Mouse (Mus musculus) heart, postnatal 0 days (tissue): ENCODE data around the gene Nod2. TPM values are rescaled to one million over a fixed set of nuclear protein-coding genes. Genes with fewer than 3 reads are reported as not detected.

Source experiments
- ATAC-seq: fragments of 200-750 bp; cut with Nextera tagmentation; 2 replicates; pipeline ENCODE4 v1.8.0; 2017; ENCODE audit warnings: low read depth, moderate number of reproducible peaks, moderate library complexity; ENCODE audit not compliant: insufficient read depth
- DNase-seq: peaks from one replicate; pipeline ENCODE4 v3.0.0-alpha.2; 2016; ENCODE audit warnings: low spot score
- H3K27ac ChIP-seq: fragments of 300-500 bp; sonication (generic); 2 replicates; pipeline ENCODE4 v1.5.1; 2014; ENCODE audit warnings: low read depth, mild to moderate bottlenecking
- H3K27me3 ChIP-seq: fragments of 300-500 bp; sonication (generic); 2 replicates; pipeline ENCODE4 v1.6.1; 2014; ENCODE audit warnings: low read length, mixed read lengths; ENCODE audit not compliant: control insufficient read depth, insufficient read depth
- H3K36me3 ChIP-seq: fragments of 300-500 bp; sonication (generic); replicated peaks from 2 replicates; pipeline ENCODE4 v1.6.1; 2014; ENCODE audit warnings: low read length, mixed read lengths; ENCODE audit not compliant: control insufficient read depth, insufficient read depth
- H3K4me1 ChIP-seq: fragments of 300-500 bp; sonication (generic); 2 replicates; pipeline ENCODE4 v1.6.1; 2014; ENCODE audit warnings: antibody characterized with exemption; ENCODE audit not compliant: control insufficient read depth, insufficient read depth
- H3K4me2 ChIP-seq: fragments of 300-500 bp; sonication (generic); 2 replicates; pipeline ENCODE4 v1.6.1; 2014; ENCODE audit warnings: low read depth, mild to moderate bottlenecking, low read length, moderate library complexity
- H3K4me3 ChIP-seq: fragments of 300-500 bp; sonication (generic); 2 replicates; pipeline ENCODE4 v1.5.1; 2014; ENCODE audit warnings: low read depth, low read length
- H3K9ac ChIP-seq: fragments of 300-500 bp; sonication (generic); replicated peaks from 2 replicates; pipeline ENCODE4 v1.6.1; 2014; ENCODE audit warnings: low read depth, low read length, mixed read lengths
- H3K9me3 ChIP-seq: fragments of 300-500 bp; sonication (generic); replicated peaks from 2 replicates; pipeline ENCODE4 v1.6.1; 2016; ENCODE audit warnings: low read length; ENCODE audit not compliant: control insufficient read depth
- CTCF ChIP-seq: IDR thresholded peaks from 2 replicates; pipeline ENCODE4 v1.5.1; 2016; ENCODE audit warnings: antibody characterized with exemption, control low read depth, low read depth
- EP300 ChIP-seq: IDR thresholded peaks from 2 replicates; pipeline ENCODE4 v1.6.1; 2016; ENCODE audit warnings: antibody characterized with exemption, low read depth
- whole genome bisulfite sequencing: fragments of 180-500 bp; shearing (Covaris S2); extraction: QIAGEN DNeasy Blood & Tissue Kit; methylation state at CpG from one replicate; pipeline ENCODE4 v1.1.7; 2014; 5-methylcytosine and 5-hydroxymethylcytosine counted together
- polyA plus RNA-seq: library from polyadenylated mRNA; unstranded; fragments of >200 nt; fragmentation: Nextera tagmentation; extraction: Ambion mirVana; gene quantifications from 2 replicates; pipeline ENCODE4 v1.2.1, GENCODE M21; 2015
- total RNA-seq: library from RNA; depleted of rRNA; stranded (reverse); fragments of >200 nt; gene quantifications from 2 replicates; pipeline ENCODE4 v1.2.3, GENCODE M21; 2014; ENCODE audit warnings: low replicate concordance

The Nod2 gene
- total and polyA plus RNA-seq, 2 experiments from 2014 or later: 0.10 TPM; not detected in 1

DNA sequence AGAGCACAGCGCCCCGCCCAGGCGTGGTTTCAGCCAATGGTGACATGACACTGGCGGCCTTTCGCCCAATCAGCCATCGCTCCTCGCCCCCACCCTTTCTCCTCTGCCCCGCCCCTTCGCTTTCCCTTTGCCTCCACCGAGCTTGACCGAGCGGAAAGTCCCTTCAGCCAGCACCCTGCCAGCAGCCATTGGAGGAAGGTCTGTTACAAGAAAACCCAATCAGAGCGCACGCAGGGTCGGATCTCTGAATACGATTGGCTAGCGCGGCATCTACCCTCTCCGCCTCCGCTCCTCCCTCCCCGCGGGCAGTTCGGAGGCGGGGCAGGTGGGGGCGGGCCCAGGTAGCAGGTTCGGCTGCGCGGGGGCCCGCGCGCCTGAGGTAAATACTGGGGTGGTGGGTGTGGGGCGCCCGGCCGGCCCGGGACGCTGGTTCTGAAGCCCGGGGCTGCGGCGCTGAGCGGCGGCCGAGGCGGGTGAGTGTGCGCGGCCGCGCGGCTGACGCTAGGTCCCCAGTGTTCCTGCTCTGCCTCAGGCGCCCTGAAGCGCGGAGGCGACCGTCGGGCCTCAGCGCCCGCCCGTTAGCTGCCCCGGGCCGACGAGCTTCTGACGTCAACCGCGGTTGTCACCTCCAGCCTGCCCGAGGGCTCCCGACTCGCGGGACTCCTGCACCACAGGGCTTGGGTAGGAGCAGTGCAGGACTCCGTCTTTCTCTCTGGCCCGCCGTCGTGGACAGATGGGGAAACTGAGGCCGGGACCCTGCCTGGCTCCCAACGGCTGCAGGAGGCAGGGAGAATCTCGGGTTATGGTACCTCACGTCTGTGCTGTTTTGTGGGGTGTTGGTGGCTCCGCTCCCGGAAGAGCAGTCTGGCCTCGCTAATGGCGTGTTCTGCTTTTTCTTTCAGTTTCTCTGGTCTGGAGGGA, 49.9 kb downstream of the Nod2 start, which contains the start of gene Cyld:
Cyld (plus strand) TSS at position 308 of the 921 bp plus-strand sequence.
- H3K4me2 ChIP-seq: peak within 1 kb of the TSS; percentile 79
- H3K4me1 ChIP-seq: peaks cover 6% of the 10 kb centered on the region; the same call in 1 of the 2 replicates
- no peaks in the 10 kb centered on the region for H3K27me3 ChIP-seq
- H3K36me3 ChIP-seq: no peaks in the 10 kb centered on the region
- TF ChIP-seq CTCF: no peak
- peak; percentile 53; the same call in 1 of the 2 replicates for TF ChIP-seq EP300
- ATAC-seq (peak; percentile 99), DNase-seq (peak; percentile 99)
- peak within 1 kb of the TSS; percentile 83 for H3K4me3 ChIP-seq
- H3K9me3 ChIP-seq: no peaks in the 10 kb centered on the region
- H3K27ac ChIP-seq: peak within 1 kb of the TSS; percentile 86
- peak within 1 kb of the TSS; percentile 82 for H3K9ac ChIP-seq
- WGBS: under 1% methylated on average over 62 of the region's 80 CpGs

- no peaks in the 10 kb centered on the region for H3K9me3 ChIP-seq
- ATAC-seq: no peak
- H3K4me3 ChIP-seq: peak overlapping the region; percentile 83
- TF ChIP-seq EP300: no peak
- no peak for TF ChIP-seq CTCF
- peak overlapping the region; percentile 82 for H3K9ac ChIP-seq
- H3K27me3 ChIP-seq: no peaks in the 10 kb centered on the region
- H3K4me2 ChIP-seq: peak overlapping the region; percentile 79
- peaks cover 6% of the 10 kb centered on the region; the same call in 1 of the 2 replicates for H3K4me1 ChIP-seq
- 7% methylated on average over 4 of the region's 4 CpGs for WGBS
- no peaks in the 10 kb centered on the region for H3K36me3 ChIP-seq
- DNase-seq: peak; percentile 36
- H3K27ac ChIP-seq: peak overlapping the region; percentile 86
These were observed 50.5 kb downstream of the Nod2 start for GRCm38 (mm10) chr8:88697642-88698031.

- ATAC-seq (no peak), DNase-seq (no peak)
- peak overlapping the region; percentile 79 for H3K4me2 ChIP-seq
- H3K27me3 ChIP-seq: no peaks in the 10 kb centered on the region
- no peaks in the 10 kb centered on the region for H3K9me3 ChIP-seq
- H3K4me1 ChIP-seq: peaks cover 6% of the 10 kb centered on the region; the same call in 1 of the 2 replicates
- no peak overlapping the region for H3K27ac ChIP-seq
- WGBS: 54% methylated on average over 2 of the region's 2 CpGs
- H3K9ac ChIP-seq: peak overlapping the region; percentile 82; the same call in 1 of the 2 replicates
- no peaks in the 10 kb centered on the region for H3K36me3 ChIP-seq
- H3K4me3 ChIP-seq: peak overlapping the region; percentile 83
- TF ChIP-seq CTCF: no peak
- TF ChIP-seq EP300: no peak
These were observed 50.9 kb downstream of the Nod2 start for GRCm38 (mm10) chr8:88698048-88698447.

DNA sequence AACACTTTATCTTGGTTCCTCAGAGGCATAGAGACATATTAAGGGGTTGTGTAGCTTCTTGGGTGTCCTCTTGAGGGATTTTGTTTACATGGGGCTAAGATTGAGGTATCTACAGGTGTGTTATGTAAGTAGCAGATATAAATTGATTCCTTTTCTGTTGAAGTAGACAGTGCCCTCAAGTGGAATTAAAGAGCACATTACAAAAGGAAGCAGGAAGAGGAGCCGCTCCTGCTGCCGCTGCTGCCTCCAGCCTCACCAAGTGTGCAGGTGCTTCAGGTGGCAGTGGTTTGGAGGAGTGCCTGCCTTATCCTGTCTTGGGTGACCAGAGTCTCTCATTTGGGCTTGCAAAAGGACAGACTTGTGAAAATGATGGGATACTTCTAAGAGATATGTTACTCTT, 54.5 kb downstream of the Nod2 start:
- Histone ChIP-seq H3K4me3 (no peak overlapping the region), H3K4me2 (no peak overlapping the region), H3K4me1 (peaks cover 6% of the 10 kb centered on the region; the same call in 1 of the 2 replicates), H3K9ac (no peak overlapping the region), H3K27ac (no peak overlapping the region), H3K27me3 (no peaks in the 10 kb centered on the region), H3K9me3 (no peaks in the 10 kb centered on the region), H3K36me3 (no peaks in the 10 kb centered on the region)
- WGBS: 32% methylated on average over 2 of the region's 2 CpGs
- no peak for ATAC-seq
- peak; percentile 30 for DNase-seq
- TF ChIP-seq EP300 (no peak), CTCF (peak; percentile 45)

DNA sequence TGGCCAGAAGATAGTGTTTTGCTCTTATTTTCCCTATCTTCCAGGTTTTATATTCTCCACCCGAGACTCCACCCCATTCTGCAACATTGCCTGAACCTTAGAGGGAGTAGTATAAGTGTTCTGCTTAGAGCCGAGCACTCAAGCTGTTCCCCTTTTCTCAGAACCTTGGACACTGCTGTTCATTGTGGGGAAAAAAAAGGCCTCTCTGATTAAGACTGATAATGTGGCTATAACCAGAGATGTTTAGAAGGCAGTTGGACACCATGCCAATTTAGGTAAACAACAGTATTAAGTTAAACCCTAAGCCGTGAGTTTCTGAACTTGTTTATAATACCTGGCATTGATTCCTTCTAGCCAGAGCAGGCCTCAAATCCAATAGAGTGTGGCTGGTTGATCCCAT, 55.7 kb downstream of the Nod2 start:
- Histone ChIP-seq H3K9me3 (no peaks in the 10 kb centered on the region), H3K36me3 (peaks cover under 1% of the 10 kb centered on the region), H3K27ac (no peak overlapping the region), H3K9ac (no peak overlapping the region), H3K27me3 (no peaks in the 10 kb centered on the region), H3K4me1 (peaks cover 3% of the 10 kb centered on the region; the same call in 1 of the 2 replicates), H3K4me3 (no peak overlapping the region), H3K4me2 (no peak overlapping the region)
- ATAC-seq: no peak
- DNase-seq: no peak
- TF ChIP-seq EP300: no peak
- TF ChIP-seq CTCF: no peak
- WGBS: 88% methylated on average over 3 of the region's 3 CpGs
